Mouse (Mus musculus) c-Kit-positive CD71-positive TER-119-negative erythroid progenitor cells, embryonic 14.5 days (primary cell): Measurements from ENCODE around the gene Arl6ip5.
"Not testable (repeated sequence)": the region's sequence is repeated elsewhere in the genome, so short reads cannot be mapped to it uniquely, and the experiment has no call there.

Experiments
- DNase-seq: peaks from one replicate; pipeline ENCODE4 v3.0.0-alpha.2; 2013; ENCODE audit warnings: low read depth

Gene Arl6ip5

DNA sequence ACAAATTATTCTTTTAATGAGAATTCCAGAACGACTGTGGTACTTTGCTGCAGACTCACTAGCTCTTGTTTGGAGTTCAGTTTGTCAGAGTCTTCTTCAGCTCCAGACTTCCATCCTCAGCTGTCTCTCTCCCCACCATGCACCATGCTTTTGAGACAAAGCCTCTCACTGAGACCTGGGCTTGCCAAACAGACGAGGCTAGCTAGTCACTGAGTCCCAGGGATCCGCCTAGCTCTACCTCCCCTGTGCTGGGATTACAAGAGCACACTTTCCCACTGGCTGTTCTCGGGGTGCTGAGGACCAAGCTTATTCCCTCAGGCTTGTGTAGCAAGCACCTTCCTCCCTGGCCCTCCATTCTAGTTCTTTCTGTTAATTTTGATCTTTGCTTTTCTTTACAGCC, 13.1 kb downstream of the Arl6ip5 start:
- DNase-seq: no peak

GRCm38 (mm10) chr6:97224505-97224904, 14.0 kb downstream of the Arl6ip5 start:
- no peak for DNase-seq

GRCm38 (mm10) chr6:97226083-97226491, 15.6 kb downstream of the Arl6ip5 start:
- no peak for DNase-seq

DNA sequence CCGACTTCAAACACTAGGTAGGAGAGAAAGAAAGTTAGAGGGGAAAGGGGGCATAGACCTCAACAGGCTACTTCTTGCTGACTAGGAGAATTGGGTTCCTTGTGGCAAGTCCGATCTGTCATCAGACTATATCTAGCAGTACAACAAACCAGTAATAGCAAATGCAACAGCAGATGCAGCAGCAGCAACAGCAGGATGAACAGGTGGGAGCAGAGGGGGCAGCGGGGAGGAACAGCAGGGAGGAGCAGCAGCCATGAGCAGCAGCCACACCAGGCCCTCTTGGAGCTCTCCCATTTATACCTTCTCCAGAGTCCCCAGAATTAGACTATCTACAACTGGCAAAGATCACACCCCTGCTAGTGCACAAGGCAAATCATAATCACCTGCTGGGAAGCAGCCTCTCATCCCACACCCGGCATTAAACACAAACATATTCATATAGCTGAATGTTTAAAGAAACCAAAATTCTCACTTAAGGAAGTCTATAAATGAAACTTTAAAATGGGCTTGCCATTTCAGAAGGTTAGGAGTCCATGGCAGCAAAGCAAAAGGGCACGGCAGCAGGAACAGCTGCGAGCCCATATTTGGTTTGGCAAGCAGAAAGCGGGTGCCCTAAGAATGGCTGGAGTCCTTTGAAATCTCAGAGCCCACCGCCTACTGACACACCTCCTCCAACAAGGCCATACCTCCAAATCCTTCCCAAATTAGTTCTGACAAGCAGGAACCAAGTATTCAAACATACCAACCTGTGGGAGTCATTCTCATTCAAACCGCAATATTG, 16.8 kb downstream of the Arl6ip5 start:
- DNase-seq: no peak

- DNase-seq: no peak
Measured at GRCm38 (mm10) chr6:97234911-97235668, 24.6 kb downstream of the Arl6ip5 start.

DNA sequence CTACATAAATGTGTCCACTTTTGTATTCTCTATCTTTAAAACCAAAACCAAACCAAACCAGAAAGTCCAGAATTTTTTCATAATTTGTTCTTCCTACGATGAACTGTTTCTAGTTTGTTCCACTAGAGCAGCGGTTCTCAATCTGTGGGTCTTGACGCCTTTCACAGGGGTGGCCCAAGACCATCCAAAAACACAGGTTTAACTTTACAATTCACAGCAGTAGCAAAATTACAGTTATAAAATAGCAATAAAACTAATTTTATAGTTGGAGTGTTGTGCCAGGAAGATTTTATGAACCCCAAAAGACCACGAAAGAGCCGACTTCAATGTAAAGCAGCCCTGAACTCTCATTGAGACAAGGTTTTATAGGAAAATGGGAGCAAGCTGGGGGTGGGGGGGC, 25.6 kb downstream of the Arl6ip5 start:
- no peak for DNase-seq

GRCm38 (mm10) chr6:97239360-97239759, 28.9 kb downstream of the Arl6ip5 start:
- DNase-seq: no peak

DNA sequence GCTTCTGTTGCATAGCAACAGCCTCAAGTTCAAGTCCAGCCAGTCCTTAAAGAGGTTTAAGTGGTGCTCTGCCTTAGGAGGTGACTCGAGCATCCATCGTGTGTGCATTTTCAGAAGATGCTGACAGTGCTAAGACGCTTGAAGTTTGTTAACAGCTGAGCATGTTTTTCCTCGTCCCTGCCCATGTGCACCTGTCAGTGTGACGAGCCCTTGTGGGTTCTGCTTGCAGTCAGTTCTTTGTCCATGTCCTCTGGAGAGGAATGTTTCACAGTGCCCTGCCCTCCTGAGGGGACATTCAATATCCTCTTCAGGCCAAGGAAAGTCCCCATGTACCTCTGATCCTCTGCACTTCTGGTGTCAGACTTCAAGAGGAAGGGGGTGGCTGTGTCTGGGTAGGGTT, 29.6 kb downstream of the Arl6ip5 start:
- DNase-seq: no peak

GRCm38 (mm10) chr6:97242522-97242921, 32.0 kb downstream of the Arl6ip5 start:
- DNase-seq: no peak

GRCm38 (mm10) chr6:97245200-97245599, 34.7 kb downstream of the Arl6ip5 start:
- no peak for DNase-seq

- peak; percentile 38 for DNase-seq
Measured at GRCm38 (mm10) chr6:97250966-97251365, 40.5 kb downstream of the Arl6ip5 start.

GRCm38 (mm10) chr6:97252086-97252485, 41.6 kb downstream of the Arl6ip5 start:
- no peak for DNase-seq

GRCm38 (mm10) chr6:97252711-97253221, 42.3 kb downstream of the Arl6ip5 start, which contains the start of gene Lmod3:
TSS of gene Lmod3 (minus strand) at chr6:97252759.
- DNase-seq: no peak

DNA sequence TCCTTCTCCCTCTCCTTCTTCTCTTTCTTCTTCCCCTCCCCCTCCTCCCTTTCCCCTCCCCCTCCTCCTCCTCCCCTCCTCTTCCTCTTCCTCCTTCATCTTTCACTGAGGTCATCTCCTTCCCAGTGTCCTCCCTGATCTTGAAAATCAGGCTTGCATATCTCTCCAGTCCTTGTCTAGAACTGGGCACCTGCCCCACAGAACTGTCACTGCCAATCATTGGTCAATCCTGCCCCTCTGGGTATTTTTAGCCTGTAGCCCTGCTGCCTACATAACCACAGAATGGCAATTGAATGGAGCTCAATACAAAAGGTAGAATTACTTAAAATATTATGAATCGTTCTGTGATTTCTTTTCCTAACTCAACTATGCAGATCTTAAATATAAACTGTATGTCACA, 48.0 kb downstream of the Arl6ip5 start:
- no peak for DNase-seq

GRCm38 (mm10) chr6:97259926-97260325, 49.4 kb downstream of the Arl6ip5 start:
- not testable (repeated sequence) for DNase-seq

DNA sequence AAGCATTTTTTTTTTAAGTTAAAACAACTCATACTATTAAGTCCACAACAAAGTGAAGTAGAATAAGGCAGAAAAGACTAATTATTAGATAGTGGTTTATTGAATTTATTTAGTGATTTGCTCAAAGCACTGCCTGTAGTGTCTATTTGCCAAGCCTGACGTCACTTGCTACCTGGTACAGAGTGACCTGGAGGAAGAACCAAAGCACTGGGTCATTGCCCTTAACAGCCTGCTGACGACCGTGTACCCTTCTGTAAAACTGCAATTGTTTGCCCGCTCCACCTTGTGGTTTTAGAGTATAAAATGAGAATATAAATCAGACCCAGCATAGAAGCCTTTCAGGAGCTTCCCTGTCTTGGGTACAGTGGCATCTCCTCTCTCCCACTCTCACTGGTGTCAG, 51.7 kb downstream of the Arl6ip5 start:
- no peak for DNase-seq

GRCm38 (mm10) chr6:97263750-97264149, 53.3 kb downstream of the Arl6ip5 start:
- DNase-seq: not testable (repeated sequence)

- no peak for DNase-seq
Measured at GRCm38 (mm10) chr6:97265240-97265639, 54.8 kb downstream of the Arl6ip5 start.

DNA sequence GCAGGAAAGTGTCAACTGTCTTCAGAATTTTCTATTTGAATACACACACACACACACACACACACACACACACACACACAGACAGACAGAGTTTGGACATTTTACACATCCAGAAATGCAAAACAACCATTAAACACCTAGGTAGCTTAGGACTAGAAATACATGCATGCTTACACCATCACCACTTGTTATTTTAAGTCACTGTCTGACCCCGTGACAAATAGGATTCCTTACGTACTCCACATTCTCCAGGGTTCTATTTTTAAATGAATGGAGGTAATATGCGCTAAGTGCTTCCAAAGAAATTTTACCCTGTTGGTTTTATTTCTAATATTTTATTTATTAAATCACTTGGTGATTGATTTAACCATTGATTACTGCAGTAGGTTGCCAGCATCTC, 55.2 kb downstream of the Arl6ip5 start:
- DNase-seq: no peak

DNA sequence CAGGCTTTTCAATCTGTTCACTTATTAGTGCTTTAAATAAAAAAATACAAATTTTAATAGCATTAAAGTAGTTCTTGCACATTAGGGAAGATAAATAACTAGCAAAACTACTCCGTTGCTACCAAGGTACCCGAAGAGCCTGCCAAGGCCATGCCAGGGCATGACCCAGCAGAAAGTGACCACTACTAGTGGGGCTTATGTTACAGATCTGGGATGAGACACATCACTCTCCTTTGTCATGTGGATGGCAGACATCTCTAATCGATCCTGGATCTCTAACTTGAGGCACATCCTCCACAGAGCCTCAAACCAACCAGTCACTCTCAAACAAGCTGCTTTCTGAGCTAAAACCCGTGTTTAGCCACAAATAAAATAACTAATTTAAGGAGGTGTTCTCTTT, 56.2 kb downstream of the Arl6ip5 start:
- no peak for DNase-seq

- DNase-seq: no peak
Measured at GRCm38 (mm10) chr6:97267132-97267531, 56.6 kb downstream of the Arl6ip5 start.

DNA sequence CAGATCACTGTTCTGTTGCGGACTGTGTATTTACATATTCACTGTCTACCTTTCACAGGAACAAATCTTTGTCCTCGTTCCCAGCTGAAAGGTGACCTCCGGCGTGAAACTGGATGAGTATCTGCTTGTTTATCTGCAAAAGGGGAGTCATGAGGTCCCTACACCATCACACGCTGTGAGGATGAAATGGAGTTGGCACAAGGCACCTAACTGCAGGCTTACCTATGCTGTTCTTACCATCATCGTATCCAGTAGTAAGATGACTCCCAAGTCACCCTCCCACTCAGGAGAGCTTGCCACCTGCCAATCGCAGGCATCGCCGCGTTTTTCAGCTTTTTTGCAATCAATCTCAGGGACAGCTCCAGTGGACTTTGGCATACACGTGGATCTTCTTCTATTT, 59.1 kb downstream of the Arl6ip5 start:
- no peak for DNase-seq

GRCm38 (mm10) chr6:97272349-97272748, 61.9 kb downstream of the Arl6ip5 start:
- DNase-seq: no peak
